Mouse (Mus musculus): ENCODE data around the gene Tvp23a. TPM values are rescaled to one million over a fixed set of nuclear protein-coding genes. Genes with fewer than 3 reads are reported as not detected.

Tvp23a gene
- polyA plus RNA-seq, 1 experiment from 2014 or later = 34.1 TPM

- H3K9ac ChIP-seq = no peak overlapping the region
- WGBS = 84% methylated on average over 9 of the region's 9 CpGs
Observed at GRCm38 (mm10) chr16:10448931-10449330, 1.8 kb upstream of the Tvp23a start.

GRCm38 (mm10) chr16:10447781-10448180, 619 bp upstream of the Tvp23a start:
- 0 out of 2 replicates have a peak overlapping the region, but pooled peaks have one; percentile 76 for H3K27ac ChIP-seq
- H3K4me2 ChIP-seq (replicated peaks) = peak overlapping the region; percentile 82

More at GRCm38 (mm10) chr16:10448931-10449330, 1.8 kb upstream of the Tvp23a start:
- Histone ChIP-seq H3K9me3 (replicated peaks) (no peaks in the 10 kb centered on the region), H3K27me3 (no peaks in the 10 kb centered on the region), H3K4me1 (peaks cover 34% of the 10 kb centered on the region), H3K27ac (no peak overlapping the region), H3K4me3 (no peak overlapping the region), H3K36me3 (no peaks in the 10 kb centered on the region), H3K4me2 (replicated peaks) (no peak overlapping the region)
- ATAC-seq (ENCODE audit: low FRiP score) = no peak

GRCm38 (mm10) chr16:10446573-10447263, 444 bp downstream of the Tvp23a start:
- H3K4me3 ChIP-seq = peak overlapping the region; percentile 53
- ATAC-seq (ENCODE audit: low FRiP score) = peak; percentile 81
- WGBS = 17% methylated on average over 13 of the region's 13 CpGs

More at GRCm38 (mm10) chr16:10447781-10448180, 619 bp upstream of the Tvp23a start:
- Histone ChIP-seq H3K4me1 (peaks cover 34% of the 10 kb centered on the region), H3K4me3 (peak overlapping the region; percentile 53), H3K36me3 (no peaks in the 10 kb centered on the region), H3K9ac (peak overlapping the region; percentile 81), H3K27me3 (no peaks in the 10 kb centered on the region), H3K9me3 (replicated peaks) (no peaks in the 10 kb centered on the region)
- 63% methylated on average over 2 of the region's 2 CpGs for WGBS
- peak; percentile 47 for ATAC-seq (ENCODE audit: low FRiP score)

DNA sequence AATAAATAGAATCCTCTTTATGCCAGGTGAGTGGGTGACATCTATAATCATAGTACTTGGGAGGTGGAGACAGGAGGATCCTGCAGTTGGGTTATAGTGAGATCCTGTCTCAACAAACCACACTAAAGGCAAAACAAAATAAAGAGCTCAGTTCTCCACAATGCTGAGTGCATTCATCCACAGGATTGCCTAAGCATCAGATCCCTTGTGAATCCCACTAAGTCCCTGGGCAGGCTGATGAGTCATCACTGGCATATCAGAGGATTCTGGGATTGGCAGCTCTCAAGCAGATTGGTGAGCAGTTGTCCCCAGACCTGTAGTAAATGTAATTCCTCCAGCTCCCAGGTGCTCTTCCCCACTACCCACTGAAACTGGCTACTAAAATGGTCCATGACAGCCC, 3.4 kb downstream of the Tvp23a start:
- Histone ChIP-seq H3K27ac (no peak overlapping the region), H3K4me2 (replicated peaks) (no peak overlapping the region), H3K36me3 (no peaks in the 10 kb centered on the region), H3K27me3 (no peaks in the 10 kb centered on the region), H3K4me3 (no peak overlapping the region), H3K9ac (no peak overlapping the region), H3K9me3 (replicated peaks) (no peaks in the 10 kb centered on the region), H3K4me1 (peaks cover 34% of the 10 kb centered on the region)
- ATAC-seq (ENCODE audit: low FRiP score) = no peak

More at GRCm38 (mm10) chr16:10446573-10447263, 444 bp downstream of the Tvp23a start:
- Histone ChIP-seq H3K36me3 (no peaks in the 10 kb centered on the region), H3K9me3 (replicated peaks) (no peaks in the 10 kb centered on the region), H3K4me2 (replicated peaks) (peak overlapping the region; percentile 82), H3K9ac (peak overlapping the region; percentile 81), H3K4me1 (peaks cover 34% of the 10 kb centered on the region), H3K27me3 (no peaks in the 10 kb centered on the region), H3K27ac (peak overlapping the region; percentile 84)

- peaks cover 24% of the 10 kb centered on the region for H3K4me1 ChIP-seq
- no peaks in the 10 kb centered on the region for H3K9me3 ChIP-seq (replicated peaks)
- no peaks in the 10 kb centered on the region for H3K27me3 ChIP-seq
- no peak overlapping the region for H3K4me3 ChIP-seq
- H3K9ac ChIP-seq = no peak overlapping the region
- no peak for ATAC-seq (ENCODE audit: low FRiP score)
- no peaks in the 10 kb centered on the region for H3K36me3 ChIP-seq
- no peak overlapping the region for H3K4me2 ChIP-seq (replicated peaks)
- WGBS = 89% methylated on average over 4 of the region's 4 CpGs
- no peak overlapping the region for H3K27ac ChIP-seq
Observed at GRCm38 (mm10) chr16:10441761-10442160, 5.4 kb downstream of the Tvp23a start.

- 86% methylated on average over 6 of the region's 6 CpGs for WGBS
- peaks cover 19% of the 10 kb centered on the region for H3K4me1 ChIP-seq
Observed at GRCm38 (mm10) chr16:10441328-10441727, 5.8 kb downstream of the Tvp23a start.

DNA sequence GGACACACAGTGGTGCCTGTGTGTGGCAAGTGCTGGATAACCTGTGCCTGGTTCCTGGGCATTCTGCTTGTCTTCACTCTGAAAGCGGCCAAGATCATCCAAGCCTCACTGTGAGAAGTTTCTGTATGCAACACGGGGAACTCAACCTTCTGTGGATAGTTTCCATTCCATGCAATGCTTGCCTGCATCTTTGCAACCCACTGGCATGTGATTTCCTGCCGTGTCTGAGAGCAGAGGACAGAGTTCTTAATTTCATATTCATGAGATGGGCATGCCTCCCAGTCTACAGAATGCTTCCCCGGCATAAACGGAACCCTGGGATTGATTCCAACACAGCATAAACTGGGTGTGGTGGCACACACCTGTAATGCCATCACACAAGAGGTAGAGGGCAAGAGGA, 9.1 kb downstream of the Tvp23a start:
- no peak overlapping the region for H3K27ac ChIP-seq
- no peaks in the 10 kb centered on the region for H3K9me3 ChIP-seq (replicated peaks)
- no peak overlapping the region for H3K4me2 ChIP-seq (replicated peaks)
- WGBS = 82% methylated on average over 5 of the region's 5 CpGs
- ATAC-seq (ENCODE audit: low FRiP score) = no peak
- no peak overlapping the region for H3K9ac ChIP-seq
- no peak overlapping the region for H3K4me3 ChIP-seq
- no peaks in the 10 kb centered on the region for H3K4me1 ChIP-seq
- no peaks in the 10 kb centered on the region for H3K36me3 ChIP-seq
- H3K27me3 ChIP-seq = no peaks in the 10 kb centered on the region

More at GRCm38 (mm10) chr16:10441328-10441727, 5.8 kb downstream of the Tvp23a start:
- Histone ChIP-seq H3K27me3 (no peaks in the 10 kb centered on the region), H3K27ac (no peak overlapping the region), H3K4me3 (no peak overlapping the region), H3K9me3 (replicated peaks) (no peaks in the 10 kb centered on the region), H3K36me3 (no peaks in the 10 kb centered on the region), H3K9ac (no peak overlapping the region), H3K4me2 (replicated peaks) (no peak overlapping the region)
- ATAC-seq (ENCODE audit: low FRiP score) = no peak

DNA sequence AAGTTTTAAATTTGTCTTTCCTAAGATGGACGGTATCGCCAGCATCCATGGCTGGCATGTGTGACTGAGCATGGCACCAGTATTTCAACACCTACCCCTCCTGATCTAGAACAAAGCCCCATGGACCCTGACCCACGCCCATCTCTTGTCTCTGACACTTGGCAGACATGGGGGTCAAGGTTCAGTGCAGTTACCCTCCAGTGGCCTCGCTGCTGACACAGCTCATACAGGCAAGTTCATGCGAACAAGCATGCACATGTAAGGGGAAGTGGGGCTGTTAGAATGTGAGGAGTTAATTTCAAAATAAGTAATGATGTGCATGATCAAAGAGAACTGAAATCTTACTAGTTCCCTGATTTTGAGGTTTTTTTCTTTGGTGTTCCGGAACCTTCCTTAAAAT, 11.0 kb downstream of the Tvp23a start:
- Histone ChIP-seq H3K4me3 (no peak overlapping the region), H3K9ac (no peak overlapping the region), H3K36me3 (no peaks in the 10 kb centered on the region), H3K9me3 (replicated peaks) (no peaks in the 10 kb centered on the region), H3K4me2 (replicated peaks) (no peak overlapping the region), H3K27me3 (no peaks in the 10 kb centered on the region), H3K4me1 (no peaks in the 10 kb centered on the region), H3K27ac (no peak overlapping the region)
- 79% methylated on average over 6 of the region's 6 CpGs for WGBS
- no peak for ATAC-seq (ENCODE audit: low FRiP score)

DNA sequence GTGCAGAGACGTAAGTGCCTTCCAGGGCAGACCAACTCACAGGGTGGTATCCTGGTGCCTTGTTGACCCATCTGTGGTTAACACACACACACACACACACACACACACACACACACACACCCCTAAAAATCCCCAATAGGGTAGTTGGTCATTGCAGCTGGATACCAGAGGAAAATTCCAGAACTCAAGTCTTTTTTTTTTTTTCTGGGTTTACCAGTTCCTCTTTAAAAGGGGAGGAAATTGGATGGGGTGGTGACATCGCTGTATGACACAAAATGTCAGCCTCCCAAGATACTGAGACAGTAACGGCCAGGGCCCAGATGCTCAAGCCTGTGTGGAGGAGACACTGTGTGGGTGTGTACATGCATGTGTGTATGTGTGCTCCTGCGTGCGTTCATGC, 13.8 kb downstream of the Tvp23a start:
- Histone ChIP-seq H3K27me3 (no peaks in the 10 kb centered on the region), H3K36me3 (no peaks in the 10 kb centered on the region), H3K4me3 (no peak overlapping the region), H3K4me1 (no peaks in the 10 kb centered on the region), H3K4me2 (replicated peaks) (no peak overlapping the region), H3K27ac (no peak overlapping the region), H3K9me3 (replicated peaks) (no peaks in the 10 kb centered on the region), H3K9ac (no peak overlapping the region)
- no peak for ATAC-seq (ENCODE audit: low FRiP score)
- WGBS = 92% methylated on average over 5 of the region's 5 CpGs

DNA sequence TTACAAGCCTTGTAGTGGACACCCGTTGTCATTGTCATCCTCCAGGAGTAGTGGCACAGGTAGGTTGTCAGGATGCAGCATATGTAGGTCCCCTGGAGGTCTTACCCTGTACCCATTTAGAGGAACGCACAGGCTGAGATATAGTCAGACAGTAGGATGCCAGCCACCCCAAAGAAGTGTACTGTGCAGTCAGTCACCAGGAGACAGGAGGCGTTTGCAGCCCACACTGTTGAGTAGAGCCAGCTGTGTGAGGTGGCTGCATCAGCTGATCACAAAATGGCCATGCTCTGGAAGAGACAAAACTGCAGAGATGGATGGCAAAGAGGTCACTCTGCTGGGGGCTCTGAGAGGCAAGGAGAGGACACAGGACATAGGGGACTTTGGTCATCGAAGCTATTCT, 14.8 kb downstream of the Tvp23a start:
- no peaks in the 10 kb centered on the region for H3K4me1 ChIP-seq
- peaks cover 2% of the 10 kb centered on the region; the same call in 1 of the 2 replicates for H3K36me3 ChIP-seq
- no peak for ATAC-seq (ENCODE audit: low FRiP score)
- H3K4me2 ChIP-seq (replicated peaks) = no peak overlapping the region
- no peak overlapping the region for H3K27ac ChIP-seq
- H3K4me3 ChIP-seq = no peak overlapping the region
- H3K9me3 ChIP-seq (replicated peaks) = no peaks in the 10 kb centered on the region
- no peak overlapping the region for H3K9ac ChIP-seq
- no peaks in the 10 kb centered on the region for H3K27me3 ChIP-seq
- 85% methylated on average over 4 of the region's 4 CpGs for whole genome bisulfite sequencing

GRCm38 (mm10) chr16:10431911-10432310, 15.3 kb downstream of the Tvp23a start:
- Histone ChIP-seq H3K4me3 (no peak overlapping the region), H3K27ac (no peak overlapping the region), H3K4me1 (no peaks in the 10 kb centered on the region), H3K36me3 (peaks cover 7% of the 10 kb centered on the region), H3K9me3 (replicated peaks) (no peaks in the 10 kb centered on the region), H3K9ac (no peak overlapping the region), H3K4me2 (replicated peaks) (no peak overlapping the region), H3K27me3 (no peaks in the 10 kb centered on the region)
- no peak for ATAC-seq (ENCODE audit: low FRiP score)
- 74% methylated on average over 1 of the region's 1 CpGs for WGBS

DNA sequence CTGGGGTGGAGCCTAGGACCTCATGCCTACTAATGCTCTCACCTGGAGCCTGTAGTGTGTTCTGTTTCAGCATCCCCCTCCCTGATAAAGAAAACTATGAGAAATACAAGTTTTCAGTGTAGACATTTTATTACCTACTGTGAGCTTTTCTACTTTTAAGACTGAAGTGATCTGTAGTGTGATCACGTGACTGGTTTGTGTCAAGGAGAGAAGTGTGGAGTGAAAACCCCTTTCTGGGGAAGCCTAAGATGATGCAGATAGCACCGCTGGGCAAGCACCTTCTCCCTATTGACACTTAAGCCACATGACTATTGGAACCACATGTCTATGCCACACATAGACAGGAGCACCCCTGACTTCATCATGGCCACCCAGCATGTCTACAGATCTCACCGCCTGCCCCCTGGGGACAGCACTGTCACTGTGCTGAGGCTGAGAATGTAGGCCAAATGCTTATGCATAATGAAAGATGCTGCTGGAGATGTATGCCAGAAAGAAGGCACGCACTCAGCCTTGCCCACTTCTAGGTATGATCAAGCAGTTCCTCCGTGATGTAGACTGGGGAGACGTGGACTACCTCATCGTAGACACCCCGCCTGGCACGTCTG, 26.6 kb downstream of the Tvp23a start:
- ATAC-seq (ENCODE audit: low FRiP score) = no peak
- no peaks in the 10 kb centered on the region for H3K27me3 ChIP-seq
- H3K27ac ChIP-seq = no peak overlapping the region
- no peak overlapping the region for H3K9ac ChIP-seq
- H3K9me3 ChIP-seq (replicated peaks) = no peaks in the 10 kb centered on the region
- H3K4me1 ChIP-seq = no peaks in the 10 kb centered on the region
- WGBS = 95% methylated on average over 9 of the region's 9 CpGs
- peaks cover 95% of the 10 kb centered on the region for H3K36me3 ChIP-seq
- H3K4me3 ChIP-seq = no peak overlapping the region
- no peak overlapping the region for H3K4me2 ChIP-seq (replicated peaks)

Data from hindbrain, embryonic 12.5 days (tissue).